Mouse (Mus musculus) frontal cortex, postnatal 14 days (tissue): ENCODE results near the gene Ebf1.

Source experiments
- DNase-seq, 2 experiments: peaks; one replicate each; pipeline ENCODE4 v3.0.0; 2022; ENCODE audit warnings: low spot score in 2 of 2

The Ebf1 gene

DNA sequence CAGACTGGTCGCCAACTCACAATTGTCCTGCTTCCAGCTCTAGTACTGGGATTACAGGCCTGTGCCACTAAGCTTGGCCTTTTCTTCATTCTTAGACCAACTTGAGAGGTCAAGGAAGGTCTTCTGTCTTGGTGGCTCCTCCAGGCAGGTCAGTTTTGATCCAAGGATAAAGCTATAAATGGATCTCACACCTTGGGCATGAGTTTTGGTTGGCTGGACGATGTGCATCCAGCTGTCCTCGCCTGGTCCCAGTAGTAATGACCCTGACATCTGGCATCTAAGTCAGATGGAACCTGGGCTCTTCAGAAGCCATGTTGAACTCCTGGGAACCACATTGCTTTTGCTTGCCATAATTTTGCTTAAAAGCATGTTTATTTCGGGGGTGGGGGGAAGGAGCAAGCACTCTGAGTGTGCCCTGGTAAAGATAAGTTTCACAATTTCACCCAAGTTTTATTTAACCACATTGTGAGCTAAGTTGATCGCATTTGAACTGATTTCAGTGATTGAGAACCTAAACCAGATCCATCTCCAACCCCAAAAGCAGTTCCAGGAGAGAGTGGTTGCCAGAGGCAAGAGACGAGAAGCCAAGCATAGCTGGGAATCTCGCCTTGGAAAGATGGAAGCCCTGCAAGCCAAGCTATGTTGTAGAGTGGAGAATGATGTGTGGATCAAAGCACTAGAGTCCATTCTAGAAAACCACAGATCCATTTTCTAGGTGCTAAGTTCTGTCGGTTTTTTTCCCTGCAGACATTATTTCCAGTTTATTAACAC is 85.8 kb downstream of the Ebf1 start:
- no peak for DNase-seq

DNA sequence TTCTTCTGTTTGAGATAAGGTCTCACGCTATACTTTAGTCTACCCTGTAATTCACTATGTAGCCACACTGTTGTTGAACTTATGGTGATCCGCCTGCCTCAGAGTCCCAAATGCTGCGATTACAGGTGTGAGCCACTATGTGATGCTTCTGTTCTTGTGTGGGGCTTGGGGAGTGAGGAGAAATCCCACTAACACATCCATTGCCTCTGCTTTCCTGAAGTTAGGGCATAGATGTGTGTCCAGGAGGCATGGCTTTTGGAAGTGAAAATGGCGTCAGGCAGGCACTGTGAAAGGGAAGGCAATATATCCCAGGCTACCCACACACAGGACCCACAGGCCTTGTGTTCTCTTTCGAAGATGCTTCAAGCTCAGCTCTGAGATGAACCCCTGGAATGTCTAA is 86.8 kb downstream of the Ebf1 start:
- DNase-seq, result no peak

DNA sequence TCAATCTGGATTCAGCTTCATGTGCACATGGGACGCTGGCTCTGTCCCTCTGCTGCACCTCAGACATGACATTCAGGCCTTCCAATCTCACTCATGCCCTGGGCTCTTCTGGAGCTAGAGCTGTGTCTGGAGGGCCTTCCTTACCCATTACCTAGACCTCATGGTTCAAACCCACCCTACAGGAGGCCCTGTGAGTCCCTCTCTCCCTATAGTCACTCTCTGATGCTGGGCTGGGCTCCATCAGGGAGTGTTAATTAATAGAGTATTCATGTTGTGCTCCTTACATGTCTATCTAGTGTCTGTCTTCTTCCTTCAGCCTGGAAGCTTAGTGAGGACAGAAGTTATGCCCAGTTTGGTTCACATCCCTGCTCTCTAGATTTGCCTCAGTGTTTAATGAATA is 88.7 kb downstream of the Ebf1 start:
- no peak for DNase-seq

DNA sequence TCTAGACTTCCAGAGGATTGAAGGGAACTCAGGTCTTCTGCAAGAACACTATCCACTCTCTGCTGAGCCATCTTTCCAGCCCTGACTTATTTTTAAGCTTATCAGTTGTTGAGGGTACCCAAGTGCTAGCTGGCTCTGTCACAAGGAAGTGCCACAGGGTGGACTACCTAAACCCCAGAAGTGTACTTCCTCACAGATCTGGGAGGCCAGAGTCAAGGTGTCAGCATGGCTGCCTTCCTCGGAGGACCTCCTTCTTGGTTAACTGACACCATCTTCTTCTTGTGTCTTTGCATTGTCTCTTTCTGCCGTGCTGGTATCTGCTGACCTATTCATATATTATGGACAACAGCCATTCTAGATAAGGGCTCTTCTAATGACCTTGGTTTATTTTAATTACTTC is 89.3 kb downstream of the Ebf1 start:
- no peak for DNase-seq

DNA sequence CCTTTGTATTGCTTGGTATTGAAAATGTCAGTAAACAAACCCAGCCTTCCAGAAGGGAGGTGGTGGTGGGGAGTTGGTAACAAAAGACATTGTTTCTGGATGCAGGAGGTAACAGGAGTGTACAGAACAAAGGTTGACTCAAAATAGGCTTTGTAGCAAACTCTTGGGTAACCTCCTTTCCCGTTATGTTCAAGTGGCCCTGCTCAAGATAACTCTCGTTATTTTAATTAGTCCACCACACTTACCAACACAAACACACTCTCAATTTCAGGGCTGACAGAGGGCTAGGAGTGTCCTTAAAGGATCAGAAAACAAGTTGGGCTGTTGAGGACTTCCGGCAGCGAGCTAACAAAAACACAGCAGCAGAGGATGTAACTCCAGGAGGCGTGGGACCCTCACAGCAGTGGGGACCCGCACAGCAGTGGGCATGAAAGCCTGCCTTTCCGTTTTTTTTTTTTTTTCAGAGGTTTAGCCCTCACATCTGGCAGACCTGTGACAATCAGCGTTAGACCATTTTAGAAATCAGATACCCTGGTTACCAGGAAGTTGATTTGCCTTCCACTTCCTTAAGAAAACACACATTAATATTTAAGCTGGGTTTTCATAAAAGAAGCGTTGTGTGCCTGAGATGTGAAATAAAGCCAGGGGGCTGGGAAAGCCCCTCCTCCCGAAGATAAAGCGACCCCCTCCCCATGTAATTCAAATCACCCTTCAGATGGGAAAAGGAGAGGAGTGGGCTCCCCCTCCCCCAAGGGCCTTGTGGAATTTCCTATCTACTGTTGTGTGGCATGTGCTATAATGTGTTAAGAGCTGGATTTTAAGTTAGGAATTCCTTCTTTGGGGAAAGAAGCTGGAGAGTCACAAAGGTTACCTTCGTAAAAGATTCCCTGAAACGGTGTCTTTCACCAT is 90.5 kb downstream of the Ebf1 start:
- DNase-seq, result no peak

DNA sequence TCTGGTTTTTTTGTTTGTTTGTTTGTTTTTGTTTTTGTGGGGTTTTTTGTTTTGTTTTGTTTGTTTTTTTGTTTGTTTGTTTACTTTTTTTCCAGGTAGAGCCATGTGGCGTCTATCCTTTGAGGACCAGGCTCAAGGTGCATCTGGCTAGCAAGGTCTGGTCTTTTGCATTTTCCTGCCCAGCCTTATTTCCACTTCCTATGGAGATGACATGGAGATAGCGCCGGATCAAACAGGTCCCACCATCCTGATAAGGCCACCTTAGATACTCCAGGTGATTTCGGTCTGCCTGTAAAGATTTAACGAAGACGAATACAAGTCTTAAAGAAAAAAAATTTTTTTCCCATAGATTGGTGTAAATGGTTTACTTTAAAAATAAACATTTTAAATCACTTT is 91.2 kb downstream of the Ebf1 start:
- DNase-seq, result no peak

DNA sequence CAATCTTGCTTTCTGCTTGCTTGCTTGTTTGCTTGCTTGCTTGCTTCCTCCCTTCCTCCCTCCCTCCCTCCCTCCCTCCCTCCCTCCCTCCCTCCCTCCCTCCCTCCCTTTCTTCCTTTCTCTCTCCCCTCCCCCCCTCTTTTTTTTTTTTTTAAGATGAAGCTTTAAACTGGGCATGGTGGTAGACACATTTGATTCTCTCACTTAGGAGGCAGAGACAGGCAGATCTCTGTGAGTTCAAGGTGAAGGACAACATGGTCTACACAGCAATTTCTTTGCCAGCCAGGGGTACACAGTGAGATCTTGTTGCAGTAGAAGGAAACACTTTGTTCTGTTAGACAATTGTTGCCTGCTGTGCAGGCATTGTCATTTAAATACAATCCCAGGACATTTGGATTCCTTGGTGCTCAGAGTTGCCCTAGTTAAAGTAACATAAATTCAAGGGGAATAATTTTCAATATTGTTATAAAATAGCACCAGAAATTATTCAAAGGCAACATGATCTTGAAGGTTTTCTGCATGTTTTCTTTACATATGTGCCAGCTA is 92.0 kb downstream of the Ebf1 start:
- no peak for DNase-seq

DNA sequence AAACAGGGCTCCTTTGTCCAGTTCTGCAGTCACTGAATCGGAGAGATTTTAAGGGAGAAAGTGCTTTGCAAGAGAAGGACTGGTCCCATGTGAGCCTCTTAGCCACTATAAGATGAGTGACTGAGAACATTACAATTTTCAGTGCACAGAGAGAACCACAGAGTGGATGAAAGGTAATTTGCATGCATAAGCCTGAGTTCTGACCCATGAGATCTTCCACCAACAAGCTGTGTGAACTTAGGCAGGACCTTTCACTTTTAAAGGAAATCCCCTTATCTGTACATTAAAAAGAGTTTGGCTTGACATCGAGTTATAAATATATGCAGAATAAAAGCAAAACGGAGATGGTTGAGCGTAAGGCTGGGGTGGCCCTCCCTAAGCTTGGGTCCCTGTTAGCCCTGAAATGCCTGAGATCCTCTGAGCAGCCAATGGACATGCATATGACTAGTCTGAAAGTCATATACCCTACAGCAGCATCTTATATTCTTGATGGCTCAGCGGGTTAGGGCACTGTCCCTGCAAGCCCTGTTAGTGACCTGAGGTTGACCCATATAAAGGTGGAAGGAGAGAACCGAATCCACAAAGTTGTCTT is 92.8 kb downstream of the Ebf1 start:
- no peak for DNase-seq

DNA sequence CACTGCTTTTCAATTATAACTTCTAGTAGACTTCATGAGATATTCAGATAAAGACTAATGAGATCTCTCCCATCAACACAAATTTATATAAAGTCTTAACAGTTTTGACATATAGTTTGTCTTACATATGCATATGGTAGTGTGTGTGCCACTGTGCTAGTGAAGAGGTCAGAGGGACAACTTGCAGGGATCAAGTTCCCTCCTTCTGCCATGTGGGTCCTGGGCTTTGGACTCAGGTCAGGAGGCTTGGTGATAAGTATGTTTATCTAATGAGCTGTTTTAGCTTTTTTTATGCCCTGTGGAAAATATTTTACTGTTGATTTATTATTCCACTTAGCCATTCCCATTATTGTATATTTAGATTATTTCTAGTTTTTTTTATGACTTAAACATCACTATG is 93.7 kb downstream of the Ebf1 start:
- no peak for DNase-seq

DNA sequence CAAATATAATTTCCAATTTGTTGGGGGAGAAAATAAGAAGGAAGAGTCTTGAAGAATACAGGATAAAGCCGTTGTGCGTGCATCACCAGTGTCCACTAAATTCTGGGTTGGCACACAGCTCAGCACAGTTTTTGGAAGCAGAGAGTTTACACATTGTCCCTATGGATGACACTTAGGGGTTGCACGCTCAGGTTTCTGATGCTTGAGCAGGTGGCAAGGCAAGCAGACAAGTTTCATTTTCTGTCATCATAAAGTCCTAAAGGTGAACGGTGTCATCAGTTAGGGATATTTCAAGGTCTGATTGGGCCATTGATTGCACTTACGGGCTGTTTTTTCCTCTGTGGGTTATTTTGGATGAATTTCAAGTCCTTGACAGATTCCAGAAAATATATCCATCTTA is 97.1 kb downstream of the Ebf1 start:
- no peak for DNase-seq

DNA sequence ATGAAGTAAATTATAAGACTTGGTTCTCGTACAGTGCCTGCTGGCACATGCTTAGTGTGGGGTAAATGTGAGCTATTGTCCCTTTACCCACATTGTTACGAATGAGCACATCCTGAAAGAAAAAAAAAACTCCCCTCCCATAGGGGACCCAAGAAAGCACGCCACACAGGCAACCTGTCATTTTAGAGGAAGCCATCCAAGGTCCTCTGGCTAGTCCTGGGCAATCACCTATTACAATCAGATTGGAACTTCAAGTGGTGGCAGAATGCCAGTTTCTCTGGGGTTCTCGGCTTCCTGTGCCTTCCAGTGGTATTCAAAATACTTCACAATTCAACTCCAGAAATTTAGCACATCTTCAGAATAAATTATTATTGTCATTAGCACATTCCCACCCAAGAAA is 98.7 kb downstream of the Ebf1 start:
- DNase-seq, result no peak

DNA sequence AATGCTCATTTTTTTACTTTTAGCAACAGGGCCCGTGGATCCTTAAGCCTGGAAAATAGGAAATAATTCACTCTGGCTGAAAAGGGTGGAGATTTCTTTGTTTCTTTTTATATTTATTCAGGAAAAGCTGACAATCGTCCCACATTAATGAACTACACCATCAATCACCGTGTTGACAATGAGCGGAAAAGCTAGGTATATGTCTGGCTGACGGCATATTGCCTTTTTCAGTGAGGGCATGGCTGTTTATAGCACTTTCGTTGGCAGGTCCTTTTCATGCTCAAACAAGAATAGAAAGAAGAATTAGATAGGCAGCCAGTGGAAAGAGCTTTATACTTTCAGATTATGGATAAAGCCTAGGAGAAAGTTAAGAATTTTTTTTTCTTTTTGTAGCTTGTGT is 99.8 kb downstream of the Ebf1 start:
- DNase-seq, result no peak

DNA sequence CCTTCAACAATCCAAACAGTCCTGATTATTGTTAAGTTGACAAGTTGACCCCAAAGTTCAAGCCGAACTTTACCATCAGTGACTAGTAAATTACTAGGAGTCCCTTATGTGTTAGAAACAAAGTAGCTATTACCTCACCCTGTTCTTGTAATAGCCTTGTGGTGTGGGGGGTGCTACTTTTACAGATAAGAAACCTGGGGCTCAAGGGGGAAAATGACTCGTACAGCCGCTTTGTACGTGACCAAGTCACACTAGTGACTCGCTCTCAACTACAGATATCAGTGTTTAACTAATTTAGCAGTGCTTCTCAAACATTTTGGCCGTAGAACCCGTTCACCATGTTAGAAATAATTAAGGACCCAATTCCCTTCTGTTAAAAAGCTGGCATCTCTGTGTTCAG is 100.5 kb downstream of the Ebf1 start:
- no peak for DNase-seq

DNA sequence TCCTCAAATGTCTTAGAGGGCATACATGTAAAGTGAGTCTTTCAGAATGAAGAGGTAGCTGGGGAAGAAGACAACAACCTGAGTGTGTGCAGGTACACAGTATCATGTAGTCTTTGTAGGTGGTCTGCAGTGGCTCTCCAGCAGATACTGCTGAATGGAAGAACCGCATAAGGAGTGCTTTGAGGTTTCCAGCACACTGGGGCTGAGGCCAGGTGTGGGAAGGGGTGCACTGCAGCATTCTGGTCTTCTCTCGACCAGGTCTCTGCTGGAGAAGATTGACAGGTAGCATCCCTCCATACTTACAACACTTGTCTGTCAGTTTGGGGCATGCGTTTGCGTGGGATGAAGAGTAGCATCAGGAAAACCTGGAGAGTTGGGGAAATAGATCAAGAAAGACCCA is 104.9 kb downstream of the Ebf1 start:
- no peak for DNase-seq

DNA sequence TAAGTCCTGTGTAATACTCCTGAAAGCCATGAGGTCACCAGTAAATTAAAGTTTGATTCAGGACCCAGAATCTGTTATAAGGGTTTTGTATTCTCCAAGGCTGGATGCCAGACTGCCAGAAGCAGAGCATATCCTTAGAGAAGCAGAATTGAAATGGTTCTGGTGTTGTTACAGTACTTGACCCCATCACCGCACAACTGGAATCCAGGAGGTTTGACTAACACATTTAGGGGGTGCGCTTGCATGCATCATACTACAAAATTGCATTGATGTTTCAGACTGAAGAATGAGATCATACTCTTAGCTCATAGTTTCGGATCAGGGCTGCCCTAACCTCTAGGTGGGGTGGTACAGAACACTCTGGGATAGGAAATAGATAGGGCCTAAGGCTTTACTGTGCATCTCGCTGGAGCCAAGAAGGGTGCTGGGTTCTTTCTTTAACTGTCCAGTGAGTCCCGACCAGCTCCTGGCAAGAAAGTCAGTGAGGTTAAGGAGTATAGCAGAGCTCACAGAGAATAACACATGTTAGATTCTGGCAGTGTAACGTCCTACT is 106.9 kb downstream of the Ebf1 start:
- DNase-seq, result no peak

DNA sequence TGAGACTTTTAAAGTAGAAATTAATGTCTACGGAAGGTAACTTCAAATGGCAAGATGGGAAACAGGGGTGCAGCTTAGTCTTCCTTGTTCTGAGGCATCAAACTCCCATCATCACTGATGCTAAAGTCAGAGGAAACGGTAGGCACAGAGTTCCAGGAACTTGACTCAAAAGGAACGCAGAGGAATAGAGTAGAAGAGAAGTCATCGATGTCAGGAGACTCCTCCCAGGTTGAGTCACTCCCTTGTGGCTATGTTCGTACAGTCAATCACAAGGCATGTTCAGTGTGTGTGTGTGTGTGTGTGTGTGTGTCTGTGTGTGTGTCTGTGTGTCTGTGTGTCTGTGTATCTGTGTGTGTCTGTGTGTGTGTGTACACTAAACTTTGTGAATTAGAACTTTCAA is 108.6 kb downstream of the Ebf1 start:
- no peak for DNase-seq

DNA sequence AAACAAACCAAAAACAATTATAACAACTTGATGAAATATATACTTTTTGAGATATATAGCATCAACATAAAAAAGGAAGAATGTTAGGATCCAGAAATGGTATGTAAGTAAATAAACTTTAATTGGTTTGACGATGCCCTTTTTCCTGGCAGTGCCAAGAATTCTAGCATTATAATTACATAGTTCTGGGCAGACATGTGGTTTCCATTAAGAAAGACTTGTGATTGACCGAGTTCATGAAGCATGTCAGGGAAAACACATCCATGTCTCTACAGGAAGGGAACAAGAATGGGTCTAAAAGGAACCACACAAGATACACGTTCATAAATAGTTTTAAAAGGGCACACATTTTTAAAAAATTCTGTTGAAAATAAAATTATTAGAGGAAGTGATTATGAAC is 110.3 kb downstream of the Ebf1 start:
- DNase-seq, result no peak

DNA sequence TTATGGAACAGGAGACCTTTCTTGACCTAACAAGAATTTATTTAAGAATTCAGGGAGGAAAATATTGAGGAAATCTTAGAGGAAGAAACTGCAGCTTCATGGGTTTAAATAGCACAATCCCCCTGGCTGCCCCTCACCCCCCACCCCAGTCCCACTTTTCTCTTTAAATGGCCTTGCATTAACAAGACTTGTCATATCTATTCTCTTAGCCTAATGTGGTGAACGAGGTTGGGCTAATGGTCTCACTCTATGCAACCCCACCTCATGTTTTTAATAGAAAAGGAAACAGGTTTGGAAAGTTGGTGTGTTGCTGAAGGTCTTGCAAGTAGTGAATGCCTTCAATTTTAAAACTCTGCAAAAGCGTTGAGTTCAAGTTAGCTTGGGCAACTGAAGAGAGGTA is 110.7 kb downstream of the Ebf1 start:
- DNase-seq, result no peak

DNA sequence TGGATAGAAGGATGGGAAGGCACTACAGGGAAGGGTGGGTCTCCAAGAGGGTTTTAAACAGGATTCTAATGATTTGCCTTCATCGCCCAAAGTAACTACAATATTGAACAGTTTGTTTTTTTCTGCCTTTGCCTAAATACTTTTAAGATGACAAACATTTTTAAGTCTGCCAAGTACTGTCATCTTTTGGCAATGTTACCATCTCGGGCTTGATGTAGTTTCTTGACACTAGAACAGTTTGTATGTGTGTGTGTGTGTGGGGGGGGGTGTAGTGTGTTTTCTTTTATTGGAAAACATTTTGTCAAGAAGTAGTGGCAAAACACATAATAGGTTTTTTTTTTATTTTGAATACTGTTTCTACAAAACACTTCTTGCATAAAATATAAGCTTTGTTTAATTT is 111.2 kb downstream of the Ebf1 start:
- DNase-seq, result no peak

DNA sequence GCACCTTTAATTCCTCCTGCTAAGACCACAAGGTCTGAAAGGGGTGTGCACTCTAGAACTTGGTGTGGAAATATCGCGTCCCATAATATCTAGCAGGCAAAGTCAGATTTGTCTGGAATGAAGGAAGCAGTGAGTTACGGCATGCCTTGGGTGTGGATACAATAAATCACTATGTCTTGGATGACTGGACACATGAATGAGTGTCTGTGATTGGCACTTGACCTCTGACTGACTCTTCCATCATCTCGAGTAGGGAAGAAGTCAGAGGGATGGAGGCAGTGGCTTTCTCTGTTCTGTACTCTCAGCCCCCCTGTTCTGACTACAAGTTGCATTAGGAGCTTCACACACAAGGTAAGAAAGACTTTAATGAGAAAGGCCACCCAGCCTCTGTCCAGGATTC is 112.8 kb downstream of the Ebf1 start:
- DNase-seq, result no peak

DNA sequence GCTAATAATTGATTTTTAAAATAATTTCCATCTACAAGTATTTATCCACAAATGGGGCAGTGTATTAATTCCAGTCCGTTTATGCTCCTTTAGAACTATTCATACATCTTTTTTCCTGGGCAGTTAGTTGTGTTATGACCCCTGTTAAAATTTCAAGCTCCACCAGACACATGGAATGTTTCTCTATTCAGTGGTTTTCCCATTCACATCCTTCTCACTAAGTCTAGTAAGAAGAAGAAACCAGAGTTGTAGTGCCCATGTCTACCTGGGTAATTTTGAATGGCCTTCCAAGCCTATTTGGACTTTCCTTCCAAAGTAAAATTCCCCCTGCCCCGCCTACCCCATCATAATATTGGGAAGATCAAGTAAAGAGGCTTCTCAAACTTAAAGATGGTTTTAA is 114.6 kb downstream of the Ebf1 start:
- DNase-seq, result no peak

DNA sequence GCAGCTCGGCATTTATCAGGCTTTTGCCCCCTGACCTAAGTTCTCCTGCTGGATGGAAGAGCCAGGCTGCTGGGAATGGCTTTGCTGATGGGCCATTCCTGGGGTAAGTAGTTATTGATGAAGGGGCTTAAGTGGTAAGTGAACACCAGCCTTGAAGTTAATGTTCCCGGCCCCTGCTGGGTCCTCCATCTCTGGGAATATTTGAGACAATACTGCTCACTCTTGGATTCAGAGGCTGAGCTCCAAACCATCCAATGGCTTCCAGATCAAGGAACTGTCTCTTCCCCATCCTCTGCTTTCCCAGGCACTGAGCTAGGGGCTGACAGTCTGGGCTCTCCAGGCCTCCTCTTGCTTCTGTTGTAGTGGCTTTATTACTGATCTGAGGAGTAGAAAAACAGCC is 116.2 kb downstream of the Ebf1 start:
- no peak for DNase-seq
